Mouse (Mus musculus) v-Abl transformed pro-B cells (cell line): Measurements from ENCODE around the gene Gm49325.
"Not testable (repeated sequence)": the region's sequence is repeated elsewhere in the genome, so short reads cannot be mapped to it uniquely, and the experiment has no call there.

Experiments
- in situ Hi-C, 2 experiments: fragments of 400-800 bp; cut with MboI; formaldehyde crosslinking; loops; one replicate each; pipeline ENCODE4 v1.15.1; 2025; ENCODE audit not compliant: unreplicated experiment in 2 of 2

Gm49325 gene

DNA sequence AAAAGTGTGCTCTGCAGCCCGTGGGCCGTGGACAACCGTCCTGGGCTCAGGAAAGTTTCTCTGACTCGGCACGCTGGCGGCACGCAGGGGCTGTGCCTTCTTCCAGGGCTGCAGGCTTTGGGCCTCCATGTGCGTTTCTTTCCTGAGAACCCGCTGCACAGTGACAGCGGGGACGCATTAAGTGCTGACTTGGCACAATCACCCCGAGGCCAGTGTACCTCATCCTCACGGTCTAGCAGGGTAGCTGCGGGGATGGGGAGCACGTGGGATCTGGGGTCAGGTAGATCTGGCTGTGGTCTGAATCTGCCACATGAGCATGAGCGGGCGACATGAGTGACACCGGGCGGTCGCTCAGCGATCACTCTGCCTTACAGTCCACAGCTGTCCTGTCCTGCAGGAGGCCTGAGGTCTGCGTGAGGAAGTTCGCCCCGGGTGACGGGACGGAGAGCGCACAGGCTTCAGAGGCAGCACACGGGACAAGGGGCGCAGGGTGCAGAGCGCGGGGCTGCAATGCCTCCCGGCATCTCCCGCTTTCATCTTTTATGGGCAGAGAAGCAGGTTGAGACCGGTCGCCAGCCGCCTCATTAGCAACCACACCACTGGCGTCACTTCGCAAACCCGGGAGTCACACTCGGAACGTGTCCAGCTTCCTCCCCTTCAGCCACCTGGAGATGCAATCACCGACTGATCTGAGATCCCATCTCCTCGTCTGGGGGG lies 58.1 kb downstream of the Gm49325 start:
- in situ Hi-C loops = no loop called here

DNA sequence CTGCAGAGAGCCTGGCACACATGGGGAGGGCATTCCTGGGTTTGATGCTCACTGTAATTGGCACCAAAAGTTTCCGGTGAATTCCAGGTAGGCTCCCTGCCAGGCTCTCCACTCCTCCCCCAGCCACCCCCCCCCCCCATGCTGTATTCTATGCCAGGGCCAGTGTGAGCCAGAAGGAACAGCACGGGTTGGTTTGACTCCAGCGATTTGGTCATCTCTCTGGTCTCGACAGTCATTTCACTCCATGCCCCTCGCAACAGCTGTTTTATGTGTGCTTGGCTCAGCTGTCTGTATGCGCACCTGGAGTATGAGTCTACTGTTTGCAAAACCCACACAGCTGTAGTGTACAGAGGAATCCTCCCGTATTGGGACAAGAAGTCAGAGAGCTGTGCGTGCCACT lies 60.3 kb downstream of the Gm49325 start:
- in situ Hi-C loops = no loop called here

DNA sequence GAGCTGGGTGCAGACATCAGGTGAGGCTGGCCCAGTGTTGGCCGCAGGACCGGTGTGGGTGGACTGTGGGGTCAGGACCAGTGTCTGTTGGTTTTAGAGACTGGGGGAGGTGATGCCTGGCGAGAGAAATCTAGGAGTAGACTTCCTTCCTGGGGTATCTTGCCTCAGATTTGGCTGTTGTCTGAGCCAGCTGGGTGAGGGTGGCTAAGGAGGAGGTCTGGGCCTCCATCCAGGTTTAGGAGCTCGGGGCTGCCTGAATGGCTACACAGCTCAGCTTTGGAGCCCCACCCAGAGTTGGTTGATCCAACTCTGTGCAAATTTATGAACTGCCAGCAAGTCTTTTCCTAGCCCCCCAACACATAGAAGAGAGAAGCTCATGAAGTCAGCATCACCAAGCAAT lies 61.4 kb downstream of the Gm49325 start:
- in situ Hi-C loops = no loop called here

DNA sequence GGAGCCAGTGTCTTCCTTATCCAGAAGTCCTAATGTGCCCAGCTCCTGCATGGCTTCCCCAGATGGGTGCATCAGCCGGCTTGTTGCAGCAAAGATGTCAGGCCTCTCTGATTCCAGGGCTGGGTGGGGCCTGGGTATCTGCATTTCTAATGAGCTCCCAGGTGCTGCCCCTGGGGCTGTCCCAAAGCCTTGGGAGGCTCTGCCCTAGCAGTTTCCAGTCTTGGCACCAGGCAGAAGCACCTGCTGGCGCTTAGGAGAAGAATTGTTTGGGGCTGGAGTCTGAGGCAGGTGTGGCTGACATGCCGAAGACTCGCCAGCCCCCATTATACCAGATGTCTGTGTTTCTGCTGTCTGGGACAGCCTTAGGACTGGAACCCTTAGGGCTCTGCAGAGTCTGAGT lies 64.7 kb downstream of the Gm49325 start:
- in situ Hi-C loops = no loop called here

DNA sequence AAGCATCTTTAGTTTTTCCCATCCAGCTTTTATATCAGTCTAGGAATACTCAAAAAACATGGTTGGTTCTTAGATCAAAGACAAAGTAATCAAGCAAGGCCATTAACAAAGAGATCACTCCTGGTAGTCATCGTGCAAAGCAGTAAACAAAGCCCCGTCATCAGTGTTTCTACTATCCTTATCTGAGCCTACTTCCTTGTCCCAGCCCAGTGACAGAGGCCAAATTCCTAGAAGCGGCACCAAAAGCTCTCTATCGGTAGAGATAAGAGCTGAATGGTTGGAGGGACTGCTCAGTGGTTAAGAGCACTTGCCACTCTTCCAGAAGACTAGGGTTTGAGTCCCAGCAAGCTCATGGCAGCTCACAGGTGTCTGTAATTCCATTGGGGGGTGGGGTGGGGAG lies 65.5 kb downstream of the Gm49325 start:
- in situ Hi-C loops = no loop called here

DNA sequence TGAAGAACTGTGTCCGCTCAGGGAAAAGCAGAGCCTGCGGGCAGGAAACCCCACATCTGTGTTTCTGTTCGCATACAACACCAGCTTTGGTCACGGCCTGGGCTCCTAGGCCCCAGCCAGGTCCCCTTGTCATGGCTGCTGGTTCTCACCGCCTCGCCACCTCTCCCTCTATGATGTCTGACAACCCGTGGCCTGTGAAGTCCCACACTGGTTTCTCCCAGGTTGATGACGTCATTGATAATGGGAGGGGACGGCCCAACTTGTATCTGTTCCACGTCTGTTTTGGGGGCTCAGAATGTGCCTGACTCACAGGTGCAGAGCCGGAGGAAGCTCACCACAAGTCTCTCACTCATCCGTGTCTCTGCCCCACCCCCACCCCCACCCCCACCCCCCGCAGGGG lies 67.8 kb downstream of the Gm49325 start:
- in situ Hi-C loops = no loop called here

DNA sequence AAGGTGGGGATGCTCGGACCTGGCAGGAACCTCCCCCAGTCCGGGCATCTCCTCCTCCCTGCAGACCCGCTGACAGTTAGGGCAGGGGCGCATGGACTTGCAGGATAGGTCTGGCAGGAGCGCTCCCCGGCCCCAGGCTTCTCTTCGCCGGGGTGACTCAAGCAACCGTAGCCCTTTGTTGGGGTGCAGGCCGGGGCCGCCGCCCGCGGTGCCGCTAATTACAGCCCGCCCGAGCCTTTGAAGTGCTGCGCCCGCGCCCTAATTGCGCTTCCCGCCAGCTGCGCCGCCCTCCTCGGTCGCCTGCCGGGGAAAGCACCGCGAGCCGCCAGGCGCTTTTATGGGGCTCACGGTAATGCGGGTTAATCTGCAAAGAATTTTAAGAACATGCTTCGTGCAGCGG lies 71.6 kb downstream of the Gm49325 start:
- in situ Hi-C loops = loop anchor here in 1 of 2 experiments (5.0 kb wide), 1 partner anchor 35 kb away; no protein-coding TSS in a partner anchor

DNA sequence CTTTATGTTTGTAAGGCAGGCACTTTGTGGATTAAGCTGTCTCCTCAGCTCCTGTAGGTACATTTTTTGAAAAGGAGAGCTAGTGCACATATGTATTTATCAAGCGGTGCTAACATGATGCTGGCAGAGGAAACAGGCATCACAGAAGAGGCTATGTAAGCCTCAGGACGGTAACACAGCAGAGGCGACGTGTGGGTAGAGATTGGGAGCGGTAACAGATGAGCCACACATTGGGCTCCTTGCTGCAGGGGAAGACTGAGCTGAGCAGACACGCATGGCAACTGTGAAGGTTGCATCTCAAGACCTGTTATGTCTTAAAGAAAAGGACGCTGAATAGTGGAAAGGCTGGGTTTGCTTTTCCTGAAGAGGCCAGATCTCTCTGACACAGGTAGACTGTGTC lies 77.0 kb downstream of the Gm49325 start:
- in situ Hi-C loops = no loop called here

DNA sequence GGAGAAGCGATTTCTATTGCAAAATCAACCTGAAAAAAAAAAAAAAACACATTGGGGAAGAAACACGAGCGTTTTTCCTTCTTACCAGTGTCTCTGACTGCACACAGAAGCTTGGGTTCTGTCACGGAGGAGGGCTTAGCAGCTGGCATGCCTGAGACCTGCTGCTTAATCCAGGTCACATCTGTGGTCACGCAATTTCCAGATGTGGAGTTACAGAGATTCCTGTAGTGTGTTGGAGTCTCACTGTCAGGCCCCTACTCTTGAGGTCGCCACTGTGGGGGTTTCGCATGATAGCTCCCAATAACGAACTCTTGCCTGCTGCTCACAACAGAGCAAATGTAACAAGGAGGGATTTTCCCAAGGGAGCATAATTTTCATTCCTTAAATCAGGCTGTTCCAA lies 78.2 kb downstream of the Gm49325 start:
- in situ Hi-C loops = no loop called here

DNA sequence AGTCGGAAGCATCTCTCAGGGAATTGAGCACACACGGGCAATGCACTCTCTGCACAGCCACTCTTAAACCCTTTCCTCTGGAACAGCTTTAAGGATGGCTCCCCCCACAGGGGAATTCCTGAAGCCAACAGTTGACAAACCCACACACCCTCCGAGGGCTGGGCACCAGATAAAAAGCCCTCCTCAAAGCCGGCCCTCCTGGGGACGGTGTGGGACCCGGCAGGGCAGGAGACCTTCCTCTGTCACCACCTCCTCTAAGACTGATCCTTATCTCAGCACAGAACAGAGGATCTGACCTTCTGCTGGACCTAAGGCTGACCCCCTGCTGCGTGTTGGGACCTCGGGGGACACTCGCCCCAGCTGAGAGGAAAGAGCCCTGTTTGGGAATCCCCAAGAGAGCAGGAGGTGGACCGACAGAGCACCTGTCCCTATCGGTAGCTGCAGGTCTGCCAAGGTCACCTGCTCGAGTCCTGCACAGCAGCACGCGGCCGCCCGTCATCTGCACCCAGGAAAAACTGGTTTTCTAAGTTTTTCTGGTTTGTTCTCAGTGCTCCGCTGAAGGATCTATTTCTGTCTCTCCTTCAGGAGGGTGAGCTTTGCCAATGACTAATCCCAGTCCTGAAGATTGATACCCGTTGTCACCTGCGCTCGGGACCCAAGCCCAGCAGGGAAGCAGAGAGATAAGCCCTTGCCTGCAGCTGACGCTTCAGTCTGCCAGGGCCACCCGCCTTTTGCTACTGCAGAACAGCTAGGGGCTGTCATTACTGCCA lies 80.1 kb downstream of the Gm49325 start, which contains the start of gene Tspear:
Tspear (plus strand) TSS at position 675 of the 770 bp plus-strand sequence.
- in situ Hi-C loops = loop anchor here in 1 of 2 experiments (5.0 kb wide), 1 partner anchor 54 kb away; no protein-coding TSS in a partner anchor

DNA sequence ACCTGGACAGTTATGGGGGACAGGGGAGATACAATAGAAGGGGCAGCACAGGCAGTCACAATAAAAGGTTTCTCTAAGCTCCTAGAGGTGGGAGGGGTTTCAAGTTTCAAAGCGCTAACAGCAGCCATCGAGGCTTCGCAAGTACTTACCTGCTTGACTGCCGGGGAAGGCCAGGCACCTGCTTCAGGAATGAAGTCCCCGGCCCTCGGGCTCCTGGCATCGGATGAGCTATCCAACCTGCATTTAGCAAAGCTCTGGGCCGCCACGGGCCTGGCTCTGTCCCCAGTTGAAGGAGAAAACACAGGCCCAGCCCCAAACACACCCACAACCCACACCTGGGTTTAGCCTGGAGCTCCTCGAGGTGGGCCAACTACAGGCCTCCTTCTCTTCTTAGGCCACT lies 81.0 kb downstream of the Gm49325 start:
- in situ Hi-C loops = loop anchor here in 1 of 2 experiments (5.0 kb wide), 1 partner anchor 55 kb away; no protein-coding TSS in a partner anchor

DNA sequence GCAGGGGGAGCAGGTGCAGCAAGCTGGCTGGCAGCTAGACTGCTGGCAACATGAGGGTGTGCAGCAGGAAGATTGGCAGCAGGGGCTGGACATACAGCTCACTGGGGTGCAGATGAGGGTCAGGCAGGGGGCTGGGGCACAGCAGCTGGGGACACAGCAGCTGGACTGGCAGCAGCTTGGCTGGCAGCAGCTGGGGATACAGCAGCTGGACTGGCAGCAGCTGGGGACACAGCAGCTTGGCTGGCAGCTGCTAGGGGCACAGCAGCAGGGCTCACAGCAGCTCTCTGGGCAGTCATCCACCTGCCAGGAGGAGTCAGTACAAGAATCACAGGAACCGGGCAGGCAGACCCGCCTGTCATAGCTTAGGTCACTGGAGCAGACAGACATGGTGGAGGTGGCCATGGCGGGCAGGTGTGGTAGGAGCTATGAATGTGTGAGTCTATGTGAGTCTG lies 84.4 kb downstream of the Gm49325 start, which contains the start of gene Gm19402:
Gm19402 (minus strand) TSS at position 402 of the 452 bp plus-strand sequence.
- in situ Hi-C loops = not testable (repeated sequence)
